Mouse (Mus musculus): ENCODE measurements at regions not wholly inside any gene's neighbourhood (a gene's known extent, or its start where the extent isn't known, plus 50 kb on each side); places are given as distances from the start of the nearest gene placed in this dataset.

GRCm38 (mm10) chr13:99573021-99573420, 56.7 kb upstream of the Map1b start:
- Histone ChIP-seq H3K4me3 (replicated peaks) (no peak overlapping the region), H3K9ac (replicated peaks) (no peak overlapping the region), H3K4me1 (replicated peaks) (0 out of 2 replicates have a peak, but pooled peaks cover 6% of the 10 kb centered on the region), H3K36me3 (no peaks in the 10 kb centered on the region), H3K4me2 (no peak overlapping the region), H3K27ac (no peak overlapping the region), H3K27me3 (no peaks in the 10 kb centered on the region), H3K9me3 (no peaks in the 10 kb centered on the region)
- ATAC-seq (ENCODE audit: insufficient number of reproducible peaks, insufficient read depth, low FRiP score, low TSS enrichment, low read depth) = no peak
- WGBS = 86% methylated on average over 7 of the region's 7 CpGs

- H3K27me3 ChIP-seq = no peaks in the 10 kb centered on the region
- no peak overlapping the region for H3K27ac ChIP-seq
- H3K36me3 ChIP-seq = no peaks in the 10 kb centered on the region
- ATAC-seq (ENCODE audit: insufficient number of reproducible peaks, insufficient read depth, low FRiP score, low TSS enrichment, low read depth) = no peak
- WGBS = 92% methylated on average over 5 of the region's 5 CpGs
- H3K9me3 ChIP-seq = no peaks in the 10 kb centered on the region
- H3K4me3 ChIP-seq (replicated peaks) = no peak overlapping the region
- 0 out of 2 replicates have a peak, but pooled peaks cover 6% of the 10 kb centered on the region for H3K4me1 ChIP-seq (replicated peaks)
- H3K4me2 ChIP-seq = no peak overlapping the region
- no peak overlapping the region for H3K9ac ChIP-seq (replicated peaks)
Observed at GRCm38 (mm10) chr13:99572381-99572780, 56.0 kb upstream of the Map1b start.

Measured in limb, embryonic 12.5 days (tissue).